Mouse (Mus musculus) T-helper 17 cell (primary cell): ENCODE results near the gene Skor1.

Experiments used
- in situ Hi-C, 2 experiments: fragments of 300-600 bp; cut with MboI, MseI; formaldehyde crosslinking; loops; 1 replicate in 1 of 2; 2 replicates in 1 of 2; pipeline ENCODE4 v1.15.1; 2025; ENCODE audit warnings: high pct_unique_total_duplicates in 2 of 2

Gene Skor1

GRCm38 (mm10) chr9:63150086-63150800 is 1.5 kb upstream of the Skor1 start:
- in situ Hi-C loops: no loop called here

- in situ Hi-C loops: loop anchor here in 1 of 2 experiments (5.0 kb wide), 1 partner anchor 313 kb away; no protein-coding TSS in a partner anchor
Observed at GRCm38 (mm10) chr9:63149372-63149766, 608 bp upstream of the Skor1 start.

GRCm38 (mm10) chr9:63147786-63148409 is 863 bp downstream of the Skor1 start:
- in situ Hi-C loops: loop anchor here in 1 of 2 experiments (5.0 kb wide), 1 partner anchor 314 kb away; no protein-coding TSS in a partner anchor

- in situ Hi-C loops: loop anchor here in 1 of 2 experiments (5.0 kb wide), 1 partner anchor 315 kb away; no protein-coding TSS in a partner anchor
Observed at GRCm38 (mm10) chr9:63147296-63147695, 1.5 kb downstream of the Skor1 start.

- in situ Hi-C loops: loop anchor here in 1 of 2 experiments (5.0 kb wide), 1 partner anchor 315 kb away; no protein-coding TSS in a partner anchor
Observed at GRCm38 (mm10) chr9:63146856-63147274, 1.9 kb downstream of the Skor1 start.

GRCm38 (mm10) chr9:63146126-63146855 is 2.5 kb downstream of the Skor1 start:
- in situ Hi-C loops: loop anchor here in 1 of 2 experiments (5.0 kb wide), 1 partner anchor 316 kb away; no protein-coding TSS in a partner anchor

- in situ Hi-C loops: loop anchor here in 1 of 2 experiments (5.0 kb wide), 1 partner anchor 317 kb away; no protein-coding TSS in a partner anchor
Observed at GRCm38 (mm10) chr9:63145249-63146125, 3.3 kb downstream of the Skor1 start.

GRCm38 (mm10) chr9:63144502-63145248 is 4.1 kb downstream of the Skor1 start:
- in situ Hi-C loops: loop anchor here in 1 of 2 experiments (5.0 kb wide), 1 partner anchor 318 kb away; no protein-coding TSS in a partner anchor

GRCm38 (mm10) chr9:63143641-63144501 is 4.9 kb downstream of the Skor1 start:
- in situ Hi-C loops: no loop called here

GRCm38 (mm10) chr9:63143227-63143626 is 5.5 kb downstream of the Skor1 start:
- in situ Hi-C loops: no loop called here

GRCm38 (mm10) chr9:63142335-63143036 is 6.3 kb downstream of the Skor1 start:
- in situ Hi-C loops: no loop called here

GRCm38 (mm10) chr9:63141641-63142334 is 7.0 kb downstream of the Skor1 start:
- in situ Hi-C loops: no loop called here

GRCm38 (mm10) chr9:63140211-63140610 is 8.6 kb downstream of the Skor1 start:
- in situ Hi-C loops: no loop called here

GRCm38 (mm10) chr9:63139661-63140060 is 9.1 kb downstream of the Skor1 start:
- in situ Hi-C loops: loop anchor here (5.0 to 10.0 kb wide), 2 partner anchors 195 to 703 kb away; no protein-coding TSS in a partner anchor

GRCm38 (mm10) chr9:63138481-63138967 is 10.2 kb downstream of the Skor1 start:
- in situ Hi-C loops: loop anchor here (5.0 to 10.0 kb wide), 2 partner anchors 196 to 704 kb away; no protein-coding TSS in a partner anchor

GRCm38 (mm10) chr9:63137615-63137915 is 11.2 kb downstream of the Skor1 start:
- in situ Hi-C loops: loop anchor here (5.0 to 10.0 kb wide), 2 partner anchors 197 to 705 kb away; no protein-coding TSS in a partner anchor
